Mouse (Mus musculus) neural tube, embryonic 15.5 days (tissue): Measurements from ENCODE around the gene Zfp92. TPM values are rescaled to one million over a fixed set of nuclear protein-coding genes. Genes with fewer than 3 reads are reported as not detected.

Experiments used
- ATAC-seq: fragments of 200-750 bp; cut with Nextera tagmentation; 2 replicates; pipeline ENCODE4 v1.8.0; 2017; ENCODE audit warnings: mild to moderate bottlenecking, moderate TSS enrichment, moderate library complexity; ENCODE audit not compliant: low FRiP score
- H3K27ac ChIP-seq: fragments of 300-500 bp; sonication (generic); replicated peaks from 2 replicates; pipeline ENCODE4 v1.5.1; 2015; ENCODE audit warnings: mild to moderate bottlenecking, inconsistent platforms
- H3K27me3 ChIP-seq: fragments of 300-500 bp; sonication (generic); replicated peaks from 2 replicates; pipeline ENCODE4 v1.6.1; 2015; ENCODE audit warnings: inconsistent platforms
- H3K36me3 ChIP-seq: fragments of 300-500 bp; sonication (generic); 2 replicates; pipeline ENCODE4 v1.6.1; 2015; ENCODE audit warnings: inconsistent platforms
- H3K4me1 ChIP-seq: fragments of 300-500 bp; sonication (generic); 2 replicates; pipeline ENCODE4 v1.6.1; 2015; ENCODE audit warnings: inconsistent platforms
- H3K4me2 ChIP-seq: fragments of 300-500 bp; sonication (generic); 2 replicates; pipeline ENCODE4 v1.6.1; 2015; ENCODE audit warnings: inconsistent platforms, mild to moderate bottlenecking, moderate library complexity
- H3K4me3 ChIP-seq: fragments of 300-500 bp; sonication (generic); replicated peaks from 2 replicates; pipeline ENCODE4 v1.5.1; 2015; ENCODE audit warnings: mild to moderate bottlenecking, inconsistent platforms
- H3K9ac ChIP-seq: fragments of 300-500 bp; sonication (generic); replicated peaks from 2 replicates; pipeline ENCODE4 v1.6.1; 2015; ENCODE audit warnings: mild to moderate bottlenecking, inconsistent platforms
- H3K9me3 ChIP-seq: fragments of 300-500 bp; sonication (generic); replicated peaks from 2 replicates; pipeline ENCODE4 v1.6.1; 2016; ENCODE audit warnings: inconsistent platforms
- WGBS: fragments of 180-500 bp; shearing (Covaris S2); methylation state at CpG from one replicate; pipeline ENCODE4 v1.1.7; 2015; ENCODE audit warnings: mixed read lengths; 5-methylcytosine and 5-hydroxymethylcytosine counted together
- polyA plus RNA-seq: library from polyadenylated mRNA; unstranded; fragments of >200 nt; fragmentation: Nextera tagmentation; extraction: Ambion mirVana; gene quantifications from 2 replicates; pipeline ENCODE4 v1.2.1, GENCODE M21; 2015

Gene Zfp92
- polyA plus RNA-seq, 1 experiment from 2014 or later: 1.3 TPM

DNA sequence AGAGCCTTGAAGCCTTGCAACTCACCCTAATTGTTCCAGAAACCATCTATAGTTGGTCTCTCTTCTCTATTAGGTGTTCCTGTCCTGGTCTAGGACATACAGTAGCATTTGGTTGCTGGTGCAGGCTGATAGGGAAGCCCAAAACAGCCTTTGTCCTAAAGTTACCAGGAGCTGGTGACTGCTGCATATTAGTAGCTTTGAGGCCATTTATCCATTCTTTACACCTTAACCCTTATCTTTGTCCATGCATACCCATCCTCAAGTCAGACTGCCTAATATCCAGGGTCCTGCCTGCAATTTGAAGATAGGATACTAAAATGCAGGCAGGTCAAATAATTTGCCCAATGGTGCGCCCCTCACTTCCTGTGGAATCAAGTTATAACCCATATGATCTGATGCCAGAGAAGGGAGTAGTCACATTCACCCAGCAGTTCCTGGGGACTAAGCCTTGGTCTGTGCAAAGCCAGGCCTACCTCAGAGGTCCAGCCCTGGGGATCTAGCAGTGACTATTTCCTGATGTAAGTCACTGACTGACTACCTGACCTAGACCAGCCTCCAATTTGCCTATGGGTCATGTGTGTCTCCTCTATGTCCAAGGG, 64.9 kb downstream of the Zfp92 start:
- no peak for ATAC-seq
- H3K36me3 ChIP-seq: no peaks in the 10 kb centered on the region
- H3K27me3 ChIP-seq: no peaks in the 10 kb centered on the region
- no peak overlapping the region for H3K9ac ChIP-seq
- no peaks in the 10 kb centered on the region for H3K4me1 ChIP-seq
- H3K4me3 ChIP-seq: no peak overlapping the region
- H3K9me3 ChIP-seq: no peaks in the 10 kb centered on the region
- H3K4me2 ChIP-seq: no peak overlapping the region
- 91% methylated on average over 1 of the region's 1 CpGs for WGBS
- no peak overlapping the region for H3K27ac ChIP-seq

DNA sequence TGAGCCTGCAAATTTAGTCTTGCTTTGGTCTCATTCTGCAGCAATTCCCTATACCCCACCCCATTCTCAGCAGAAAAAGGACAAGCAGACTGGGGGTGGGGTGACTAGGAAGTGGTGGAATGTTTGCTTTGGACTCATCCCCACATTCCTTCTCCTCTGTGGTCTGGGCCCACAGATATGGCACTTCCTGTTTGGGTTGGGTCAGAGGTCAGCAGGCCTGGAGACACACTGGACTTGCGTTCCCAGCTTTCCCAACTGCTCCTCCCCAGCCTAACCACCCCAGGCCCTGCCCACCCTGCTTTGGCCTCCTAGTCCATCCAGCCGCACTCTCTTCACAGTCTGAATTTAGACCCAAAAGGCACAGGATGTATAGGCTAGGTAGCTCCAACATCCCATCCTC, 65.7 kb downstream of the Zfp92 start:
- no peak for ATAC-seq
- H3K36me3 ChIP-seq: no peaks in the 10 kb centered on the region
- no peak overlapping the region for H3K4me3 ChIP-seq
- H3K4me1 ChIP-seq: no peaks in the 10 kb centered on the region
- H3K27ac ChIP-seq: no peak overlapping the region
- no peak overlapping the region for H3K9ac ChIP-seq
- 82% methylated on average over 2 of the region's 2 CpGs for WGBS
- H3K4me2 ChIP-seq: no peak overlapping the region
- H3K9me3 ChIP-seq: no peaks in the 10 kb centered on the region
- no peaks in the 10 kb centered on the region for H3K27me3 ChIP-seq

DNA sequence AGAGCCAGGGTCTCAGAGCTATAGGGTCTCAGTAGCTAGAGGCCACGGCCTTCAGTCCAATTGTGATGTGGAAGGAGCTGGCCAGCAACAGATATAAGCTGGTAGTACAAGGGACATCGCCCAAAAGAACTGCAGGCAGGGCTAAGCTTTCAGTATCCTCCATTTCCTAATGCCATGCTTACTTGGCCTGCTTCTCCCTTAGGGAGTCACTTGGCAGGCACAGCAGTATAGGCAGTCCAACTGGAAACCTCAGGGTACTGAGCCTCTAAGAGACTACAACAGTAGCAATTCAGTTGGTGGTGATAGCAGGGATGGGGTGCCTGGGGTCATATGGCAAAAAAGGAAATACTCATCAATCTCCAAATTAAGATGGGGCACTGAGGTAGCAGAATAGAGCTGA, 66.6 kb downstream of the Zfp92 start:
- Histone ChIP-seq H3K9me3 (no peaks in the 10 kb centered on the region), H3K36me3 (no peaks in the 10 kb centered on the region), H3K27ac (no peak overlapping the region), H3K9ac (no peak overlapping the region), H3K4me1 (no peaks in the 10 kb centered on the region), H3K4me2 (no peak overlapping the region), H3K4me3 (no peak overlapping the region), H3K27me3 (no peaks in the 10 kb centered on the region)
- 83% methylated on average over 2 of the region's 2 CpGs for WGBS
- ATAC-seq: no peak

Other genes starting within 250 kb of the Zfp92 start
- not detected in 2 replicates for gene Spin2d, start 234.1 kb upstream of the Zfp92 start, polyA plus RNA-seq
- gene Xlr3b, start 218.9 kb upstream of the Zfp92 start, polyA plus RNA-seq: 16.5 and 19.9 TPM in 2 replicates
- 0.37 and 3.1 TPM in 2 replicates for gene Xlr4b, start 196.8 kb upstream of the Zfp92 start, polyA plus RNA-seq
- 31.3 and 35.3 TPM in 2 replicates for gene F8a, start 182.8 kb upstream of the Zfp92 start, polyA plus RNA-seq
- gene Xlr4c, start 168.0 kb upstream of the Zfp92 start, polyA plus RNA-seq: 0.12 and 2.3 TPM in 2 replicates
- gene Xlr3c, start 145.7 kb upstream of the Zfp92 start, polyA plus RNA-seq: 0.22 and 0.41 TPM in 2 replicates
- gene Xlr5a, start 118.1 kb upstream of the Zfp92 start, polyA plus RNA-seq: 0.20 TPM in 1 of 2 replicates, not detected in the other
- gene Xlr5c, start 118.1 kb upstream of the Zfp92 start, polyA plus RNA-seq: not detected in 2 replicates
- not detected in 2 replicates for gene Gm45015, start 74.3 kb upstream of the Zfp92 start, polyA plus RNA-seq
- gene Zfp275, start 68.5 kb upstream of the Zfp92 start, polyA plus RNA-seq: 8.9 and 9.8 TPM in 2 replicates
- gene Gm18336, start 12.4 kb upstream of the Zfp92 start, polyA plus RNA-seq: not detected in 2 replicates
- gene Trex2, start 24.2 kb downstream of the Zfp92 start, polyA plus RNA-seq: not detected in 2 replicates
- gene Haus7, start 47.9 kb downstream of the Zfp92 start, polyA plus RNA-seq: 67.5 and 74.9 TPM in 2 replicates
- gene Bgn, start 72.5 kb downstream of the Zfp92 start, polyA plus RNA-seq: 29.1 and 33.4 TPM in 2 replicates
- 6.1 and 7.0 TPM in 2 replicates for gene Atp2b3, start 92.0 kb downstream of the Zfp92 start, polyA plus RNA-seq
- 1.0 and 1.8 TPM in 2 replicates for gene Dusp9, start 228.3 kb downstream of the Zfp92 start, polyA plus RNA-seq
- 156 and 187 TPM in 2 replicates for gene Pnck, start 249.0 kb downstream of the Zfp92 start, polyA plus RNA-seq